Mouse (Mus musculus): ENCODE data around the gene Atcay.

Atcay gene

GRCm38 (mm10) chr10:81179451-81180342 is 50.9 kb downstream of the Atcay start:
- 85% methylated on average over 32 of the region's 32 CpGs for WGBS

DNA sequence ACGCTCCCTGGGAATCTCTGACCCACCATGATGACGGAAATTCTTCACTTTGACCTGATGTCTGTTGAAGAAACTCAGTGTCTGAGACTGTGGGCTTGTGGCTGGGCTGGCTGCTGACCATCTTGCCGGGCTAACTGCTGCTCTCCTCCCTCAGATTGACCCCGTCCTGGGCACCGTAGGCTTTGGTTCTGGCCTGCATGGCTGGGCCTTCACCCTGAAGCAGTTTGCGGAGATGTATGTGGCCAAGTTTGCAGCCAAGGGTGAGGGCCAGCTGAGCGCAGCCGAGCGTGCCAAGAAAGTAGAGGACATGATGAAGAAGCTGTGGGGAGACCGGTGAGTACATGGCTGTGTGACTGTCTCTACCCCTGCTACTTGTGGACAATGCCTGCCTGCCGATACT is 51.7 kb downstream of the Atcay start:
- WGBS = 84% methylated on average over 11 of the region's 11 CpGs

DNA sequence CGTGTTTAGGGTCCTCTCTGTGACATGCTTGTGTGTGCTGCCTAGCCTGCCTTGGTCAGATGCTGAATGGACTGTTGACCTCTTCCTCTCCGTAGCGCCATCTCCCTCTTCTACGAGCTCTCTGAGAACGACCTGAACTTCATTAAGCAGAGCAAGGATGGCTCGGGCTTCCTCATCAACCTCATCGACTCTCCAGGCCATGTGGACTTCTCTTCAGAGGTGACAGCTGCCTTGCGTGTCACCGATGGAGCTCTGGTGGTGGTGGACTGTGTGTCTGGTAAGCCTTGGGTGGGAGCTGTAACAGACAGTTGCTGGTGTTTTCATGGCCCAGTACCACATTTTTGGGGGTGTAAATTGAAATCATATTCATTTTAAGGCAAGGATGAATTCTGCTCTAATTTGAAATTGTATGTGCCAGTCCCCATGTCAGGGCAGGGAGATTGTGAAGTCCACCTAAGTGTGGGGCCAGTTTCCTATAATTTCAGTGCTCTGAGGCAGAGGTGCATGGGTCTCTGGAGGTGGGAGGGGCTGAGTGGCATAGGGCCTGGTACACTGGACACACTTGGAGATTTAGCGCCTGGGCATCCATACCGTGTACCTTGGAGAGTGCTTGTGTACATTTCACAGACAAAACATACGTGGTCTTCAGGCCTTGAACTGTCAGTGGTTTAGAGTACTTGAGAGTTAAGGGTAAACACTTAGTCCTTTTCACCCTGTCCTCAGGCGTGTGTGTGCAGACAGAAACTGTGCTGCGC is 52.5 kb downstream of the Atcay start:
- 46% methylated on average over 14 of the region's 14 CpGs for WGBS

DNA sequence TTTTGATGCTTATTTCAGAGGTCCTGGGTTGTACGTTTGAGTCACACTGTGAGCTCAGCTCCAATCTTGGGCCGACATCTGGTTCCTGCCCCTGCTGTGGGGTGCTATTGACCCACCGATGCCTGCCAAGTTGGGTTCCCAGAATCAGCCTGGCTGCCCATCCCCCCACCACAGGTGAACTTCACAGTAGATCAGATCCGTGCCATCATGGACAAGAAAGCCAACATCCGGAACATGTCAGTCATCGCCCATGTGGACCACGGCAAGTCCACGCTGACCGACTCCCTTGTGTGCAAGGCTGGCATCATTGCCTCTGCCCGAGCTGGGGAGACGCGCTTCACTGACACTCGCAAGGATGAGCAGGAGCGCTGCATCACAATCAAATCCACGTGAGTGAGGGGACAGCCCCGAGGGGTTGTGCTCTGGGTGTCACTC is 53.1 kb downstream of the Atcay start:
- WGBS = 6% methylated on average over 16 of the region's 16 CpGs

DNA sequence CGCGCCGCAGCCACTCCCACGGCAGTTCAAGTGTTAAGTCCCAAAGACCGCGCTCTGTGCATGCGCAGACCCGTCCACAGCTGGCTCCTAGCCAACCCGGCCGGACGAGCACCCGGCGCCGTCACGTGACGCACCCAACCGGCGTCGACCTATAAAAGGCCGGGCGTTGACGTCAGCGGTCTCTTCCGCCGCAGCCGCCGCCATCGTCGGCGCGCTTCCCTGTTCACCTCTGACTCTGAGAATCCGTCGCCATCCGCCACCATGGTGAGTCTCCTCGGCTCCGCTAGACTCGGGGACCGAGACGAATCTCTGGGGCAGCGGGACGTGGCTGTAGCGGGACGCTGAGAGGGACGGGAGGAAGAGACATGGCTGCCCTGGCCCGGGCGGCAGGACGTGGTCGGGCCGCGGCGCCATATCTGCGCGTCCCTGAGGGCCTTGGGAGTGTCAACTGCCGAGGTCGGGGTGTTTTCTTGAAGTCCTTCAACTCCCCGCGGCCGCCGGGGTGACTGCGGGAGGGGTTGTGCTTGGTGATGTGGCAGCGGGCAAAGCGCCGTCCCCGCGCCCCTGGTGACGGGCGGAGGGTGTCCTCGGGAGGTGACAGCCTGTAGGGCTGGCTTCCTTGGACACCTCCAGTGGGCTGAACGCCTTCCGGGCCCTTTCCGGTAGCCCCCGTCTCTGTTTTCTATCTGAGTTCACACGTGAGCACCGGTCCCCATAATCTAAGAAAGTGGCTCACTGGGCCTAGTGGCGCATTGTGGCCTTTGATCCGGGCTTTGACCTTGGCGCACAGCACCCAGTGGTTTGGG is 54.0 kb downstream of the Atcay start, which contains the start of gene Eef2:
Gene Eef2, plus strand, starts transcription at position 166 of the 806 bp plus-strand sequence.
- under 1% methylated on average over 77 of the region's 77 CpGs for WGBS

DNA sequence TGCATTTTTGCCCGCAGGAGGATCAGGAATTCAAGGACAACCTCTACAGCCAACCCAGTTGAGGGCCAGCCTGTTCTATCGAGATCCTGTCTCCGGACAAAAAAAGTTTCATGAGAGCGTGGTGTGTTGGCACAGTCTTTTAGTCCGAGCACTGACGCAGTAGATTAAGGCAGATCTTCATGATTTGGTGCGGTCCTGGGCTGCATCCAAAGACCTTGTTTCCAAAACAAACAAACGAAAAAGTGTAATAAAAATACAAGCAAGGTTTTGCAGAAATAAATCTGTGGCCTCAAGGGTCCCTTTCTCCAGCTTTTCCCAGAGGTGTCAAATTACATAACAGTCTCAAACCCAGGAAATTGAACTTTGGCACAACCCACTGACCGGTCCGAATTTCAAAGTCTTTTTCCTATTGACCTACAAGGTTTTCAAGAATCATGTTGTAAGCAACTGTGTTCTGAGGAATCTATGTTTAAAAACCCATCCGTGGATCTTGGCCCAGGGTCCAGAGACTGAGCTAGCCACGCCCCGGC is 54.6 kb downstream of the Atcay start:
- WGBS = under 1% methylated on average over 13 of the region's 13 CpGs

DNA sequence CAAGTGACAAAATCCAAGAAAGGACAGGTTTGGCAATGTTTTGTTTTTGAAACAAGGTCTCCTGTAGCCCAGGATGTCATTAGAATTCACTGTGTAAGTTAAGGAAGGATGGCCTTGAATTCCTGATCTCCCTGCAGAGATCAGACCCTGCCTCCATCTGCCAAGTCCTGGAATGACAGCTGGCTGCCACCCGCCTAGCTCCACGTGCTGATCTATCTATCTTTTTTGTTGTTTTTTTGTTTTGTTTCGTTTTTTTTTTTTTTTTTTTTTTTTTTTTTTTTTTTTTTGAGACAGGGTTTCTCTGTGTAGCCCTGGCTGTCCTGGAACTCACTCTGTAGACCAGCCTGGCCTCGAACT is 55.3 kb downstream of the Atcay start:
- WGBS = 0% methylated on average over 4 of the region's 4 CpGs

DNA sequence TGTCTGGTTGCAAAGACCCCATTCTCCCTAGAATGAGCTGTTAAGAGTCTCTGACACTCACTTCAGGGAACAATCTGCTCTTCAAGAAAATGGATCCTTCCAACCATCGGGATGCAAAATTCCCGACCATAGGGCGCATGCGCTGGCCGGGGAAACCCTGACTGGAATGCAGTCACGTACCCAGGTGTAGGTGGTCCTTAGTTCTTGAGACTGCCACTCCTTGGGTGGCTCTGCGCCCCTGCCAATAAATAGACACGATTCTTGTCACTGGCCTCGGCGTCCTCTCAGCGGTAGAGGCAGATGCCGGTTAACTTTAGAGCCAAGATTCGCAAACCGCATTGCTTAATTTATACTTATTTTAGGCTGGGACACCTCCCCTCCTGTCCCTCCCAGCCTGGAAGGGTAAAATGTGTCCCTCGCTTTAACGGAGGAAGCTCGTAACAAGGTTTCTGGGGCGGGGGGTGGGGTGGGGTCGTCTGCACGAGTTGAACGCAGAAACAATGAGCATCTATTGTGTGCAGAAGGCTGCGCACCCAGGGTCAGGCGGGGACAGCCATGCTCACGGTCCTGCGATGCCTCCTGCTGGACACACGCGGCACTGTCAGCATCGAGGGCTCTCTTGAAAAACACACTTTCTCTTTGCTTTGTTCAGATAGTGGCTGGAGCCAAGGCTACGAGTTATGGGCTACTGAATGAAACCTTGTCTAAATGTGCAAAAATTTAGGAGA is 55.9 kb downstream of the Atcay start:
- 2% methylated on average over 29 of the region's 29 CpGs for WGBS

- WGBS = 2% methylated on average over 21 of the region's 21 CpGs
These were observed 57.5 kb downstream of the Atcay start for GRCm38 (mm10) chr10:81173132-81173531.

GRCm38 (mm10) chr10:81169411-81169900 is 61.2 kb downstream of the Atcay start:
- 15% methylated on average over 13 of the region's 14 CpGs for WGBS

GRCm38 (mm10) chr10:81168521-81169244 is 62.0 kb downstream of the Atcay start:
- under 1% methylated on average over 29 of the region's 29 CpGs for WGBS

GRCm38 (mm10) chr10:81168087-81168431 is 62.6 kb downstream of the Atcay start:
- WGBS = 6% methylated on average over 5 of the region's 5 CpGs

DNA sequence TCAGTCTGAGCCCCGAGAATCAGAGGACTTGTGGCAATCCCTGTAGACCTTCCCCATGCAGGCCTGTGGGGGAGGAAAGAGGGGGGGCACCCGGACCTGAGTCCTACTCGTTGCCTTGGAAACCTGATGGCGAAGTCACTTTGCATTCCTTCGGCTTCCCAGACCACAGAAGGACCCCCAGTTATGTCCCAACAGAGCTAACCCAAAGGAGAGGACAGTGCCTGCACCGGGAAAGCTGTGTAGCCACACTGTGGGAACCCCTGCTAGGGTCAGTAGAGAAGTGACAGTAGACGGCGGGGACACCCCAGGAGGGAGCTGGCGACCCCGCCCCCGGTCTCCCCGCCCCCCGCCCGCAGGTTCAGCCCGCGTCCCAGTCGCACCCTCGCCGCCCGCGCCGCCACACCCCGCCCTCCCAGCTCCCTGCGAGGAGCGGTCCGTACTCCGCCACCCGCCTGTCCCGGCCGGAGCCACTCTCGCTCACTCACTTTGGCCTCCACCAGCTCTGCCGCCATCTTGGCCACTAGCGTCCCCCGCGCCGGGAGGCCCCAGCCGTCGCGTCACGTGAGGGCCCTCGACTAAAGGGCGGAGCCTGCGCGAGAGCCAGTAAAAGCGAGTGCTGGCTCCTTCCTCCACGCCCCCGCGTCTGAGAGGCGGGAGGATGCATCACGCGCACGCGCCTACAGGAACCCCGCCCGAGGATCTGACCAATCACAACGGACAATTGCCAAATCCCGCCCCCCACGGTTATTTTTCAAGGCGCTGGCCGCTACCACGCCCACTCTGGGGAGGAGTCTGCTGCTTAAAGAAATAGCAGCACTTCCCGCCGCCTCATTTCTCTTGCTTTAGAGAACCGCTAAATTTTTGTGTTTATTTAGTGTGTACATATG is 63.2 kb downstream of the Atcay start, which contains the start of gene Pias4:
Gene Pias4, minus strand, starts transcription at position 724 of the 887 bp plus-strand sequence.
- WGBS = under 1% methylated on average over 56 of the region's 64 CpGs

DNA sequence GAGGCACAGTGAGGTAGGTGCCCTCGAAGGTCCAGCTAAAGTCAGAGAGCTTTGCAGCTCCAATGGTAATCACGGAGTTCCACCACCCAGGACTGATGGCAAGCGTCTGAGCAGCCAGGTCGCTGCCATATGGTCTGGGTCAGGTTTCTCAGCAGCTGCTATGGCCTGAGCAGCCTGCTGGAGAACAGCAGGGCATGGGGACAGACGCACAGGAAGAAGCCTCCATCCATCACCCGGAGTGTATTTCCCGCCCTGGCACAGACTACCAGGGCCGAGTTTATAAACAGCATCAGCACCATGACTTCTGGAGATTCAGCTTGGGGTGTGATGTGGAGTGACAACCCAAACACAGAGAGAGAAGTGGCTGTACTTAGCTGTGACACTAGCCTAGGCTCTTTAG is 65.5 kb downstream of the Atcay start:
- 83% methylated on average over 8 of the region's 8 CpGs for WGBS

DNA sequence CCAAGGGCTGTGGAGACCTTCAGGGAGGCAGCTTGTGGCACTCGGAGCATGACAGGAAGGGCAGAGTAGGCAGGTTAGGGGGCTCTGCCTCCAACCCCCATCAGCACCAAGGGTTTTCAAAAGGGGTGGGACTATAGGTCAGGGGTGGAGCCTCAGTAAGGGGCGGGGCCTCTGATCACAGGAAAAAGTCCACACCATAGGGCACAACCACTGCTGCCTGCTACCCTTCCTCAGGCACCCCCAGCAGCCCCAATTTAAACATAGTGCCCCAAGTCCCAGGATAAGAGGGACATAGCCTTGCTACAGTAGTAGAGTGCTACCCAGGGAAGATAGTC is 68.3 kb downstream of the Atcay start:
- WGBS = 64% methylated on average over 2 of the region's 2 CpGs

DNA sequence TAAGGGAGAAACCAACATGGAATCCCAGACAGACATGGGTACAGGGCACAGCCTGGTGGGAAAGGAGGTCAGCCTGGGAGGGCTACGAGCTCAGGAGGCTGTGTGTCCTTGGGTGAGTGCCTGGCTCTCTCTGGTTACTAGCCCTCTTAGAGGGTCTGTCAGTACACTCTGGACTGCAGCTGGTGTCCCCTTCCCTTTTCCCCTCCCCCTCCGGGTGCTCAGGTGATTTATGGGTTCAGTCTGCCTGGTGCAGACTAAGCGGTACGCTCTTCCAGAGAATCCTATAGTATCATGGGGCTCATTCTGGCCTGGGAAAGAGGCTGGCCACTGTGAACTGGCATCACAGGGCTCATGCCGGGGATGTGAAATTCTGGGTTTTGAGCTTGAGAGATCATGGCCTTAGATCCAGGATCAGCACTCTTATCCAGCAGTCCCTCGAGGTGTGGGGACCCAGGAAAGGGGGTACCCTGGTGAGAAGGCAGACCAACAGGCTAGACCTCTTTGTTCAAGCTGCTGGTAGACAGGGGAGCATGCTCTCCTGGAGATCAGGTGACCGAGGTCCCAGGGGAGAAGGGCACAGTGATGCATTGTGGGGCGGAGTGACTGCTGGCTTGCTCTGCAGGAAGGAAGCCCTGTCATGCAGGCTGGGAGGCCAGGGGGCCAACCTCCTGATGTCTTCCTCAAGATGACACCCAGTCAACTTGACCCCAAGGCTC is 68.9 kb downstream of the Atcay start:
- 88% methylated on average over 8 of the region's 8 CpGs for WGBS

DNA sequence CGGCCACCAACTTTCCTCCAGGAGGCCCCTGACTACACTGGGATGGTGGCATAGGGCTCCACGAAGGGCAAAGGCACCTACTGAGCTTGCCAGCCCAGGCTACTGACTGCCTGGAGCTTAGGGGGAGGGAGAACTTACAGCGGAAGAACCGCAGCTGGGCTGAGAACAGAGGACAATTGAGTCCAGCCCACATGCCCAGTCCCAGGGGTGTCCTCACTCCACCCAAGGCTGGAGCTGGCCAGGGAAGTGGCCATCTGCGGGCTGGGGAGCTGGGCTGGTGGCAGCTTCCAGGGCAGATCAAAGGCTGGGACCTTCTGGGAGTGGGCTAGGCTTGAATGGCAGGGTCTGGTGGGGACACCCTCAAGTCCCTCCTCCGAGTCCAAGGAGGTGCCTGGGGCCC is 75.9 kb downstream of the Atcay start:
- WGBS = 61% methylated on average over 6 of the region's 6 CpGs
